Mouse (Mus musculus): ENCODE results near the gene Zscan29. TPM values are rescaled to one million over a fixed set of nuclear protein-coding genes. Genes with fewer than 3 reads are reported as not detected.
"Not testable (repeated sequence)": the region's sequence is repeated elsewhere in the genome, so short reads cannot be mapped to it uniquely, and the experiment has no call there.

The Zscan29 gene
- polyA plus RNA-seq, 1 experiment from 2014 or later = 10.2 TPM

DNA sequence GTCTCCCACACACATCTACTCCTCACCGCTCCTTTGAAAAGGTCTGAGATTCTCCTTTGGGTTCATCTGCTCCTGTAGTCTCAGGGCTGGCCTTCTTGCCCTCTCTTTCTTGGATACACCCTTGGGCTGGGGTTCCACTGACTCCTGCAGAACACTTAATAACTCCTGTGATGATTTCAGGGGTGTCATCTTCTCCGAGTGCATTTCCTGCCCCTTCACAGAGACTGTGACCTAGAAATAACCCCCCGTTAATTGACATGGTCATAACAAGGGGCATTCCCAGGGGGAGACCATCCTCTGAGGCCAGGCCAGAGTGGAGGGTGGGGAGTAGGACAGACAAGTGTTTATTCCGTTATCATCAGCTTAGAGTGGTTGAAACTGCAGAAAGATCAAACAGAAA is 1.8 kb downstream of the Zscan29 start:
- Histone ChIP-seq H3K4me3 (peak overlapping the region; percentile 78), H3K9me3 (replicated peaks) (no peaks in the 10 kb centered on the region), H3K36me3 (peaks cover 43% of the 10 kb centered on the region), H3K27me3 (ENCODE audit: low read depth, poor library complexity, severe bottlenecking) (no peaks in the 10 kb centered on the region), H3K27ac (no peak overlapping the region), H3K4me1 (peaks cover 23% of the 10 kb centered on the region)
- DNase-seq (ENCODE audit: low spot score) = no peak
- 46% methylated on average over 4 of the region's 4 CpGs for WGBS

DNA sequence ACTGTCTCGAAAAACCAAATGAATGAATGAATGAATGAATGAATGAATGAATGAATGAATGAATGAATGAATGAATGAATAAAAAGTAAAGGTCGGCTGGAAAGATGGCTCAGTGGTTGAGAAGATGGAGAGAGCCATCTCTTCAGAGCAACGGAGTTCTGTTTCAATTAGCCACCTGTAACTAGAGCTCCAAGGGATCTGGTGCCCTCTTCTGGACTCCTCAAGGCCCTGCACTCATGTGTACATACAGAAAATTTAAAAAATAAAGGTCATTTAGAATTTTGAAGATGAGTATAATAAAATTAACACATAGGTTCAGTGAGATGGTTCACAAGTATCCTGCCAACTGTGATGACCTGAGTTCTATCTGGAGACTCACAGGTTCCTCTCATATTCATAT is 17.8 kb downstream of the Zscan29 start:
- peaks cover 48% of the 10 kb centered on the region for H3K36me3 ChIP-seq
- no peaks in the 10 kb centered on the region for H3K27me3 ChIP-seq (ENCODE audit: low read depth, poor library complexity, severe bottlenecking)
- H3K9me3 ChIP-seq (replicated peaks) = no peaks in the 10 kb centered on the region
- no peak overlapping the region for H3K27ac ChIP-seq
- 90% methylated on average over 3 of the region's 3 CpGs for WGBS
- no peak overlapping the region for H3K4me3 ChIP-seq
- DNase-seq (ENCODE audit: low spot score) = no peak
- H3K4me1 ChIP-seq = no peaks in the 10 kb centered on the region

GRCm38 (mm10) chr2:121149679-121150078 is 21.2 kb downstream of the Zscan29 start:
- H3K36me3 ChIP-seq = peaks cover 46% of the 10 kb centered on the region
- no peaks in the 10 kb centered on the region for H3K9me3 ChIP-seq (replicated peaks)
- no peaks in the 10 kb centered on the region for H3K4me1 ChIP-seq
- no peak overlapping the region for H3K27ac ChIP-seq
- DNase-seq (ENCODE audit: low spot score) = no peak
- H3K4me3 ChIP-seq = no peak overlapping the region
- no peaks in the 10 kb centered on the region for H3K27me3 ChIP-seq (ENCODE audit: low read depth, poor library complexity, severe bottlenecking)
- 87% methylated on average over 5 of the region's 5 CpGs for WGBS

GRCm38 (mm10) chr2:121142415-121142814 is 28.5 kb downstream of the Zscan29 start:
- Histone ChIP-seq H3K27ac (no peak overlapping the region), H3K4me1 (peaks cover 23% of the 10 kb centered on the region), H3K27me3 (ENCODE audit: low read depth, poor library complexity, severe bottlenecking) (no peaks in the 10 kb centered on the region), H3K4me3 (no peak overlapping the region), H3K9me3 (replicated peaks) (peaks cover 3% of the 10 kb centered on the region; the same call in 1 of the 2 replicates), H3K36me3 (peaks cover 45% of the 10 kb centered on the region)
- no peak for DNase-seq (ENCODE audit: low spot score)
- WGBS = 91% methylated on average over 2 of the region's 2 CpGs

- Histone ChIP-seq H3K9me3 (replicated peaks) (peaks cover 3% of the 10 kb centered on the region; the same call in 1 of the 2 replicates), H3K27me3 (ENCODE audit: low read depth, poor library complexity, severe bottlenecking) (no peaks in the 10 kb centered on the region), H3K4me1 (peaks cover 23% of the 10 kb centered on the region), H3K27ac (peak overlapping the region; percentile 97), H3K36me3 (peaks cover 45% of the 10 kb centered on the region), H3K4me3 (peak overlapping the region; percentile 76)
- WGBS = 81% methylated on average over 16 of the region's 16 CpGs
- no peak for DNase-seq (ENCODE audit: low spot score)
These were observed 29.5 kb downstream of the Zscan29 start for GRCm38 (mm10) chr2:121141216-121142035.

- H3K9me3 ChIP-seq (replicated peaks) = peaks cover 3% of the 10 kb centered on the region; the same call in 1 of the 2 replicates
These were observed 30.7 kb downstream of the Zscan29 start, which contains the start of the genes Adal and Lcmt2 for GRCm38 (mm10) chr2:121140018-121140882. Gene Adal (plus strand): TSS chr2:121140428. Gene Lcmt2 (minus strand): TSS chr2:121140653.

GRCm38 (mm10) chr2:121139266-121140017 is 31.5 kb downstream of the Zscan29 start:
- 59% methylated on average over 29 of the region's 29 CpGs for WGBS
- Histone ChIP-seq H3K9me3 (replicated peaks) (peaks cover 3% of the 10 kb centered on the region; the same call in 1 of the 2 replicates), H3K4me1 (peaks cover 23% of the 10 kb centered on the region), H3K4me3 (peak overlapping the region; percentile 76), H3K27ac (peak overlapping the region; percentile 97), H3K27me3 (ENCODE audit: low read depth, poor library complexity, severe bottlenecking) (no peaks in the 10 kb centered on the region), H3K36me3 (peaks cover 40% of the 10 kb centered on the region)
- DNase-seq (ENCODE audit: low spot score) = no peak

More at GRCm38 (mm10) chr2:121140018-121140882, 30.7 kb downstream of the Zscan29 start, which contains the start of the genes Adal and Lcmt2:
- peak within 1 kb of the TSS; percentile 76 for H3K4me3 ChIP-seq
- H3K4me1 ChIP-seq = peaks cover 23% of the 10 kb centered on the region
- H3K27ac ChIP-seq = peak within 1 kb of the TSS; percentile 97
- H3K36me3 ChIP-seq = peaks cover 42% of the 10 kb centered on the region
- DNase-seq (ENCODE audit: low spot score) = peak; percentile 93
- no peaks in the 10 kb centered on the region for H3K27me3 ChIP-seq (ENCODE audit: low read depth, poor library complexity, severe bottlenecking)
- WGBS = under 1% methylated on average over 87 of the region's 87 CpGs

DNA sequence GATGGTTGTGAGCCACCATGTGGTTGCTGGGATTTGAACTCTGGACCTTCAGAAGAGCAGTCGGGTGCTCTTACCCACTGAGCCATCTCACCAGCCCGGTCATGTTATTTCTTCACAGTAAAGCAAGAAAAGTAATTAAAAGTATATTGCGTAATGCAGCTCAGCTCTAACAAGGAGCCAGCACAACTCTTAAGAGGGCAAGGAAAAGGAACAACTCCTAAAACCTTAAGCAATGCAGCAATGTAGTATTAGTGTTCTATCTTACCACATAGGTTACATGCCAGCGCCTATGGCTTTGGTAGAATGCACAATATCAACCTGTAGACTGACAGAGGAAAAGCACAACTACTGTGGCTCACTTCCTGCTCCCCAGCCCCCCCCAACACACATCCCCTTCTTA is 33.6 kb downstream of the Zscan29 start:
- Histone ChIP-seq H3K27ac (no peak overlapping the region), H3K9me3 (replicated peaks) (peaks cover 3% of the 10 kb centered on the region; the same call in 1 of the 2 replicates), H3K4me1 (peaks cover 23% of the 10 kb centered on the region), H3K4me3 (no peak overlapping the region), H3K36me3 (peaks cover 30% of the 10 kb centered on the region), H3K27me3 (ENCODE audit: low read depth, poor library complexity, severe bottlenecking) (no peaks in the 10 kb centered on the region)
- DNase-seq (ENCODE audit: low spot score) = no peak
- 98% methylated on average over 4 of the region's 4 CpGs for WGBS

- Histone ChIP-seq H3K36me3 (peaks cover 11% of the 10 kb centered on the region), H3K4me3 (no peak overlapping the region), H3K4me1 (no peaks in the 10 kb centered on the region), H3K27ac (no peak overlapping the region), H3K9me3 (replicated peaks) (no peaks in the 10 kb centered on the region), H3K27me3 (ENCODE audit: low read depth, poor library complexity, severe bottlenecking) (no peaks in the 10 kb centered on the region)
- no peak for DNase-seq (ENCODE audit: low spot score)
- 91% methylated on average over 1 of the region's 1 CpGs for WGBS
These were observed 38.1 kb downstream of the Zscan29 start for GRCm38 (mm10) chr2:121132822-121133221.

GRCm38 (mm10) chr2:121128865-121129620 is 41.9 kb downstream of the Zscan29 start:
- no peak overlapping the region for H3K4me3 ChIP-seq
- no peak overlapping the region for H3K27ac ChIP-seq
- 77% methylated on average over 9 of the region's 9 CpGs for WGBS
- no peaks in the 10 kb centered on the region for H3K4me1 ChIP-seq
- no peak for DNase-seq (ENCODE audit: low spot score)
- H3K9me3 ChIP-seq (replicated peaks) = no peaks in the 10 kb centered on the region
- no peaks in the 10 kb centered on the region for H3K36me3 ChIP-seq
- H3K27me3 ChIP-seq (ENCODE audit: low read depth, poor library complexity, severe bottlenecking) = no peaks in the 10 kb centered on the region

DNA sequence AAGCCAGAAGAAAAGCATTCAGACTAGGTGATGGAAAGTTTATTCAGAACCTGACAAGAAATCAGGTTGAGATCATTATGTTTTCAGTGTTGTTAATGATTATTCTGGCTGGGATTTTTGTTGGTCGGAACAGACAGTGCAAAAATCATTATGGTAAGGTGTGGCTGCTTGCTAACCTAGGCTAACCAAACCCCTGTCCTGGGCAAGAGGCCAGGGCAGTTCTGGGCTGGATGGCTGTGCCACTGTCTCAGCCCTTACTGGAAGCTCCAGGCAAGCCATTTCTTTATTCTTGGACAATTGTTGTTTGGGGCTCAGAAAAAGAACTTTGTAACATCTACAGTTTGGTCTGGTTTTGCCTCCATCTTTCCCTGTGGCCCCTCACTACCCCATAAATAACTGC is 43.4 kb downstream of the Zscan29 start:
- no peaks in the 10 kb centered on the region for H3K4me1 ChIP-seq
- H3K27me3 ChIP-seq (ENCODE audit: low read depth, poor library complexity, severe bottlenecking) = no peaks in the 10 kb centered on the region
- WGBS = 85% methylated on average over 1 of the region's 1 CpGs
- no peaks in the 10 kb centered on the region for H3K36me3 ChIP-seq
- H3K27ac ChIP-seq = no peak overlapping the region
- H3K4me3 ChIP-seq = no peak overlapping the region
- no peaks in the 10 kb centered on the region for H3K9me3 ChIP-seq (replicated peaks)
- DNase-seq (ENCODE audit: low spot score) = no peak

DNA sequence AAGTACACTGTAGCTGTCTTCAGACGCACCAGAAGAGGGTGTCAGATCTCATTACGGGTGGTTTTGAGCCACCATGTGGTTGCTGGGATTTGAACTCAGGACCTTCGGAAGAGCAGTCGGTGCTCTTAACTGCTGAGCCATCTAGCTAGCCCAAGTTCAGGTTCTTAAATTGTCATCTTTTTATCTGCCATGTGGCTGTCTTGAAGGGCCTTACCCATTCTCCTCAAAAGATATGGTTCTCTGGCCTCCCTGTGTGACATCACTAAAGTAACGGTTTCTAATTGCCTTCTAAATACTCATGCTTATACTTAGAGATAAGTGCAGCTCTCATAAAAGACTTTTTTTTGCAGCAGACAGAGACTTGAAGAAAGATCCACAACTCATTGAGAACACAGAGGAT is 44.6 kb downstream of the Zscan29 start:
- H3K9me3 ChIP-seq (replicated peaks); H3K36me3 ChIP-seq; H3K27me3 ChIP-seq (ENCODE audit: low read depth, poor library complexity, severe bottlenecking); DNase-seq (ENCODE audit: low spot score); H3K4me1 ChIP-seq; H3K4me3 ChIP-seq; H3K27ac ChIP-seq: not testable (repeated sequence)
- 91% methylated on average over 5 of the region's 5 CpGs for WGBS
